Mouse (Mus musculus): ENCODE measurements around the gene Gm38431.
"Not testable (repeated sequence)": the region's sequence is repeated elsewhere in the genome, so short reads cannot be mapped to it uniquely, and the experiment has no call there.

Gm38431 gene

DNA sequence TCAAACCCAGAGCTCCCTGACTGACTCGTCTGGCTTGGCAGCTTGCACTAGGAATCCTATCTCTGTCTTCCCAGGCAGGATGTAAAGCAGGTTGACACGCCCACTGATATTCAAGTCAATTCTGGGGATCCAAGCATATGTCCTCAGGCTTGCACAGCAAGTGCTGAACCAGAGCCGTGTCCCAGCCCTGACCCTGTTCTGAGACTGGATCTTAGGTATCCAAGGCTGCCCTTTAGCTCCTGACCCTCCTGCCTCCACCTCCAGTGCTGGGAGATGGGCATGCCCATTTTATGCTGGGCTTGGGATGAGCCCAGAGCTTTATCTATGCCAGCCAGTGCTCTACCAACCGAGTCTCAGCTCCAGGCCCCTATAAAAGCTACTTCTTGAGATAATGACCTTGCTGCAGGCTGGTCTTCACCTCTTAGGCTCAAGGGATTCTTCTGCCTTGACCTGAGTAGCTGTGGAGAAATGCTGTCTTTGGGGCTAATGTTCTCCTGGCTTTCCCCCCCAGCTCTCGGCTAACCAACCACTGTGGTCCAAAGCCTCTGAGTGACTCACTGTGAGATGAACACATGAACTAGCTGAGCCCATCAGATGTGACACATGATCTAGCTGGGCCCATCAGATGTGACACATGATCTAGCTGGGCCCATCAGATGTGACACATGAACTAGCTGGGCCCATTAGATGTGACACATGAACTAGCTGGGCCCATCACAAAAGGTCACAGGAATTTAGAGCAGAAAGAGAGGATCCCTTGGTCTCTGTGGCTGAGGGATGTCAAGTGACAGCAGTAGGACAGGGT lies 14.2 kb upstream of the Gm38431 start:
- in situ Hi-C loops (cut with MboI; ENCODE audit: low sequenced_read_pairs): no loop called here

DNA sequence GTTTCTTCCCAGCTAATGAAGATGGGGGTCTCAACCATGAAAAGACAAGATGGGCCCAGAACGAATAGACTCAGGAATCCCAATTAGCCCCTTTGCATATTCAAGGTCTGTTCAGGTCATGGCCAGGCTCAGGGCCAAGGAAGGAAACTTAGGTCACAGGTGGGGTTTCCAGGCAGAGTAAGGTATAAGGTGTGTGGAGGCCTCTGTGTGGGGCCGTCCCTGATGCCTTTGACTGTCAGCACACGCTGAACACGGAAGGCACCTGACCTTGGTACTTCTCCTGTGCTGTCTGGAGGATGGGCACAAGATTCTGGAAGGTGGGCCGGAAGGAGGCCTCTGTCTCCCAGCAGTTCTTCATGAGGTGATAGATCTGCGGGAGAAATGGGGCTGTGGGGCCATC lies 13.0 kb upstream of the Gm38431 start:
- in situ Hi-C loops (cut with MboI; ENCODE audit: low sequenced_read_pairs): no loop called here

GRCm38 (mm10) chr9:21102076-21102475 lies 10.3 kb upstream of the Gm38431 start:
- in situ Hi-C loops (cut with MboI; ENCODE audit: low sequenced_read_pairs): no loop called here

DNA sequence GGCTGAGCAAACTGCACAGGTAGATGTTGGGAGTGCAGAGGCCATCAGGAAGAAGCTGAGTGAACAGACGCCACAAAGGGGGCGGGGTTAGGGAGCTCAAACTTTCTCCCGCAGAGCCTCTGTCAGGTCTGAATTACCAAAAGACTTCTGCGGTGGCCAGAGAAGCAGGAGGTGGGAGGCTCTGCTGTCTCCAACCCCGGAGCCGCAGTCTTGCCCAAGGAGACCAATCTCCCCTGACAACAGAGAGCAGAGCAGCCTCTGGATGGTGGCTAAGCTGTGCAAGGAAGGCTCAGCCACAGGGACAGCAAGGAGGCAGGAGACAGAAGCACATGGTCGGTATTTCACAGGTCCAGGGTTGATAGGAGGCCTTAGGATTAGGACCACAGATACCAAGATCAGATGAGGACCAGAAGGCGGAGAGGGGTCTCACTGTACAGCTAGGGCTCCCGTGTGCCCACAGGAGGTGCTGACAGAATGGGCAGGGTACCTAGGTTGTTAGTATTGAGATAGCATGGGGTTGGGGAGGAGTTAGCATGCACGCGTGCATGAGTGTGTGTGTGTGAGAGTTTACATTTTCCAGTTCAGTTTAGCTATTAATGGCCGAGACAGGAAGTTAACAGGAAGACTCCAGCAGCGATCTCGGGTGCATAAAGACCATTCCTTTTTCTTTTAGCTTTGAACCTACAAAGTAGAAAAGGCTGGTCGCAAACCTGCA lies 8.8 kb upstream of the Gm38431 start:
- in situ Hi-C loops (cut with MboI; ENCODE audit: low sequenced_read_pairs): no loop called here

GRCm38 (mm10) chr9:21097793-21098192 lies 6.0 kb upstream of the Gm38431 start:
- in situ Hi-C loops (cut with MboI; ENCODE audit: low sequenced_read_pairs): no loop called here

DNA sequence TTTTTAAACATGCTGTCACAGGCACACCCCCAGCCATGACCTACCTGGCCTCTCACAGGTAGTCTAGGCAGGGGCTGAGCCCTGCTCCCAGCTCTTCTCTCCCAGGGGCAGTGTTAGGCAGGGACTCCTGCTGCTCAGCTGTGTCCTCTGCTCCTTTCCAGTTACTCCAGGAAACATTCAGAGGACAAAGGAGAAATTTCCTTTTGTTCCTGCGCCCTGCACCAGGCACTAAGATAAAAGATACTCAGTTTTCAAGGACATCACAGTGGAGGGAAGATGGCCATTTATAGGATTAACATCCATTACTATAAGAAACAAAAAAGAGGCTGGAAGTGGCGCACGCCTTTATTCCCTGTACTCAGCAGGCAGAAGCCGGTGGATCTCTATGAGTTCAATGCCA lies 4.2 kb upstream of the Gm38431 start:
- in situ Hi-C loops (cut with MboI; ENCODE audit: low sequenced_read_pairs): no loop called here

- in situ Hi-C loops (cut with MboI; ENCODE audit: low sequenced_read_pairs): no loop called here
These were observed 1.6 kb upstream of the Gm38431 start for GRCm38 (mm10) chr9:21093423-21093822.

DNA sequence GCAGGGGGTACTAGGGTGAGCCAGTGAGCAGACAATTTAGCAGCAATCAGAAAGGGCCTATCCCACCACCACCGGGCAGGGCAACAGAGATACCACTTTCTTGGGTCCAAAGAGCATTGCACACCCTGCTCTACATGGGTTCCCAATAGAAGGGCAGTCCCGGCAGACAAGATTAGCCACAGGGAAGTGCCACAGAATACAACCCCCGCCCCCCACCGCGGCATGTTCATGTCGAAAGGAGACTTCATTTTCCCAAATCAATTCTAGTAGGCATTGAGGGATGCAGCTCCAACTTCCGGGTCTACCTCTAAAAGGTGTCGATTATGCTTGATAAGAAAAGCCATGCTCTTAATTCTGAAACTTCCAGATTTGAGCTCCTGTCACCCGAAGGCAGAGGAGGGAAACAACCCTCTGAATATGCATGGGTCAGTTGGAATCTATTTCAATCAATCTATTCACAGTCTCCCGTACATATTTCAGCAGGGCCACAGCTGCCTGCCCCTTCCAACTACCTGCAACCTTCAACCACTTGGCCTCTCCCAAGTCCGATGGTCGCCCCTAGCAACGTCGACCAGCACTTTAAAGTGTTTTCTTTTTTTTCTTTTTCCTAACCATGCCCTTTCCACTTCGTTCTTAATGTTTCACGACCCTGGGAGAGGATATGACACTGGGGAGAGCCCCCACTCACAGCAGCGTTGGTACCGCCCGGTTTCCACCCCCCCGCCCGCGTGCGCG lies 658 bp downstream of the Gm38431 start:
- in situ Hi-C loops (cut with MboI; ENCODE audit: low sequenced_read_pairs): no loop called here

- in situ Hi-C loops (cut with MboI; ENCODE audit: low sequenced_read_pairs): no loop called here
These were observed 1.3 kb downstream of the Gm38431 start for GRCm38 (mm10) chr9:21090537-21090936.

- in situ Hi-C loops (cut with MboI; ENCODE audit: low sequenced_read_pairs): no loop called here
These were observed 8.5 kb downstream of the Gm38431 start for GRCm38 (mm10) chr9:21083324-21083723.

DNA sequence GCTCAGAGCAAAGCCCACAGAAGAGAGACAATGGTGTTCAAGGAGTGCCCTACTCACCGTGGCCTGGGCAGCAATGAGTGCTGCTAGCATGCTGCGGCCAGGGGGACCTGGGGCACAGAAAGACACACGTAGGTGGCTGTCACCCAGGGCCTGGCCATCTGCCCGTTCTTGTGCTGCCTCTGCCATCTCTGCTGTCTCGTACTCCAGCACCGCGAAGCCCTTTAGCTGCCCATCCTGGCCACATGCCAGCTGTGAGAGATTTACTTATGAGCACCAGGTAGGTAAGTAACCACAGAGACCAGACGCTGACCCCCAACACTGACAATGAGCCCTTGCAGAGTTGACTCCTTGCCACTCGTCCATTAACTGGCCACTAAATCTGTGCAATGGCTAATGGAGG lies 10.7 kb downstream of the Gm38431 start:
- in situ Hi-C loops (cut with MboI; ENCODE audit: low sequenced_read_pairs): no loop called here

- in situ Hi-C loops (cut with MboI; ENCODE audit: low sequenced_read_pairs): no loop called here
These were observed 16.2 kb downstream of the Gm38431 start for GRCm38 (mm10) chr9:21075625-21076024.

DNA sequence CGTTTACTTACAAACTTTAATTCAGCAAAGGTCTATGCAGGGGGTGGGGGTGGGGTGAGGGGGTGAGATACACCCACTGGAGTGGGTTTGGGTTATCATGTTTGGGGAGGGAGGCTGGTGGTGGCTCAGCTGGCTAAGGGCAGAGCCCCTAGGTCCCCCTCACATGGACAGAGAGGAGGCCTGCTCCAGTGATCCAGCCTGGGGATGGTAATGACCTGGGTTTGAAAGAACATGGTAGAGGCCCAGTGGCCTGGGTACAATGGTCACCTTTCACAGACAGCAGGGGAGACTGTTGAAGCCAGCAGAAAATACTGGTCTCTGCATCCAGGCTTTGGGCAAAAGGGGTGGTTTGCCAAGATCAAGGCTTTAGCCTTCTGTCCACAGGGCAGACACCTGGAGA lies 17.6 kb downstream of the Gm38431 start:
- in situ Hi-C loops (cut with MboI; ENCODE audit: low sequenced_read_pairs): no loop called here

- in situ Hi-C loops (cut with MboI; ENCODE audit: low sequenced_read_pairs): no loop called here
These were observed 18.6 kb downstream of the Gm38431 start, which contains the start of the genes Gm49373 and Fdx1l for GRCm38 (mm10) chr9:21073044-21073840. TSS of gene Gm49373 (minus strand) at chr9:21073096. TSS of gene Fdx1l (minus strand) at chr9:21073614.

DNA sequence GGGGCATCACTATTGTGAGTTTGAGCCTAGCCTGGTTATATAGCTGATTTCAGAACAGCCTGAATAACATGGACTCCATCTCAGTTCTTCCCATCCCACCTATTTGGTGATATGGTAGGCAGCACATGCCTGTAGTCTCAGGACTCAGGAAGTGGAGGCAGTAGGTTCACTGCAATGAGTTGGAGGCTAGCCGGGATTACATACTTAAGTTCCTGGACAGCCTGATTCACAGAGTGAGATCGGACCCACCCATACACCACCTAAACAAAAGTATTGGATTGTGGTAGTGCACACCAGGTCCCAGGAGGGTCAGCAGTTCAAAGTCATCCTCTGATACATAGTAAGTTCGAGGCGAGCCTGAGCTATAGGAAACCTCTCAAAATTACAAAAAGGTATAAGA lies 19.2 kb downstream of the Gm38431 start:
- in situ Hi-C loops (cut with MboI; ENCODE audit: low sequenced_read_pairs): no loop called here

GRCm38 (mm10) chr9:21067006-21067684 lies 24.7 kb downstream of the Gm38431 start, which contains the start of gene Zglp1:
TSS of gene Zglp1 (minus strand) at chr9:21067093.
- in situ Hi-C loops (cut with MboI; ENCODE audit: low sequenced_read_pairs): no loop called here

- in situ Hi-C loops (cut with MboI; ENCODE audit: low sequenced_read_pairs): no loop called here
These were observed 28.9 kb downstream of the Gm38431 start for GRCm38 (mm10) chr9:21062928-21063327.

DNA sequence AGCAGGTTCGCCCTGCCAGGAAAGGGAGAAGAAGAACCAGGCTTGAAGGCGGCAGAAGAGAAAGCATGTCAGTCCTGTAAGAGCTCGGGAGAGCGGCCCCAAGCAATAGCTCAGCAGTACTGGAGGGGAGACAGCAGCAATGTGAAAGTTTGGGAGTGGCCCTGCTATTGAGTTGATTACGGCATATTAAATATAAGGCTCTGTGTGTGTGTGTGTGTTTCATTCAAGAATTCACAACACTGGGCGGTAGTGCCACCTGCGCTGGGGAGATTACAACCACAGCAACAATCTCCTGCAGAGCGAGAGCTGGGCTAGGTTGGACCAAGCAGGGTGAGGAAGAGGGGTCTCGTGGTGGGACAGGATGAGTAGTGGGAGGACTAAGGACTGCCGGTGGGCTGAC lies 40.2 kb downstream of the Gm38431 start:
- in situ Hi-C loops (cut with MboI; ENCODE audit: low sequenced_read_pairs): no loop called here

GRCm38 (mm10) chr9:21045235-21045634 lies 46.6 kb downstream of the Gm38431 start:
- in situ Hi-C loops (cut with MboI; ENCODE audit: low sequenced_read_pairs): no loop called here

GRCm38 (mm10) chr9:21044785-21045184 lies 47.0 kb downstream of the Gm38431 start:
- in situ Hi-C loops (cut with MboI; ENCODE audit: low sequenced_read_pairs): not testable (repeated sequence)

All from CH12F3 (cell line).